Mouse (Mus musculus) stomach, postnatal 0 days (tissue): ENCODE results near the gene Olfr1337. TPM values are rescaled to one million over a fixed set of nuclear protein-coding genes. Genes with fewer than 3 reads are reported as not detected.

Experiments used
- ATAC-seq: fragments of 200-750 bp; cut with Nextera tagmentation; 2 replicates; pipeline ENCODE4 v1.8.0; 2017; ENCODE audit not compliant: low FRiP score, low TSS enrichment
- DNase-seq: peaks from one replicate; pipeline ENCODE4 v3.0.0-alpha.2; 2016; ENCODE audit warnings: low spot score
- H3K27ac ChIP-seq: fragments of 300-500 bp; sonication (generic); replicated peaks from 2 replicates; pipeline ENCODE4 v1.5.1; 2014; ENCODE audit warnings: mild to moderate bottlenecking, control low read depth
- H3K27me3 ChIP-seq: fragments of 300-500 bp; sonication (generic); 2 replicates; pipeline ENCODE4 v1.6.1; 2014; ENCODE audit warnings: low read length; ENCODE audit not compliant: control insufficient read depth, insufficient read depth
- H3K36me3 ChIP-seq: fragments of 300-500 bp; sonication (generic); 2 replicates; pipeline ENCODE4 v1.6.1; 2014; ENCODE audit warnings: low read length, mixed read lengths; ENCODE audit not compliant: control insufficient read depth, insufficient read depth
- H3K4me1 ChIP-seq: fragments of 300-500 bp; sonication (generic); replicated peaks from 2 replicates; pipeline ENCODE4 v1.6.1; 2014; ENCODE audit warnings: antibody characterized with exemption; ENCODE audit not compliant: control insufficient read depth, insufficient read depth
- H3K4me2 ChIP-seq: fragments of 300-500 bp; sonication (generic); replicated peaks from 2 replicates; pipeline ENCODE4 v1.6.1; 2014; ENCODE audit warnings: low read depth, mild to moderate bottlenecking, control low read depth, moderate library complexity
- H3K4me3 ChIP-seq: fragments of 300-500 bp; sonication (generic); 2 replicates; pipeline ENCODE4 v1.5.1; 2014; ENCODE audit warnings: low read depth, low read length, control low read depth
- H3K9ac ChIP-seq: fragments of 300-500 bp; sonication (generic); 2 replicates; pipeline ENCODE4 v1.6.1; 2014; ENCODE audit warnings: mild to moderate bottlenecking, low read length, control low read depth, mixed read lengths
- H3K9me3 ChIP-seq: fragments of 300-500 bp; sonication (generic); 2 replicates; pipeline ENCODE4 v1.6.1; 2016; ENCODE audit warnings: low read length; ENCODE audit not compliant: control insufficient read depth
- CTCF ChIP-seq: IDR thresholded peaks from 2 replicates; pipeline ENCODE4 v1.5.1; 2016; ENCODE audit warnings: antibody characterized with exemption, low read depth, mild to moderate bottlenecking, moderate library complexity
- EP300 ChIP-seq: optimal IDR thresholded peaks from 2 replicates; pipeline ENCODE3; 2016; ENCODE audit warnings: antibody characterized with exemption
- WGBS: fragments of 180-500 bp; shearing (Covaris S2); extraction: QIAGEN DNeasy Blood & Tissue Kit; methylation state at CpG from one replicate; pipeline ENCODE4 v1.1.7; 2014; 5-methylcytosine and 5-hydroxymethylcytosine counted together
- polyA plus RNA-seq: library from polyadenylated mRNA; unstranded; fragments of >200 nt; fragmentation: Nextera tagmentation; extraction: Ambion mirVana; gene quantifications from 2 replicates; pipeline ENCODE4 v1.2.1, GENCODE M21; 2015

Gene Olfr1337
- polyA plus RNA-seq, 1 experiment from 2014 or later: not detected

DNA sequence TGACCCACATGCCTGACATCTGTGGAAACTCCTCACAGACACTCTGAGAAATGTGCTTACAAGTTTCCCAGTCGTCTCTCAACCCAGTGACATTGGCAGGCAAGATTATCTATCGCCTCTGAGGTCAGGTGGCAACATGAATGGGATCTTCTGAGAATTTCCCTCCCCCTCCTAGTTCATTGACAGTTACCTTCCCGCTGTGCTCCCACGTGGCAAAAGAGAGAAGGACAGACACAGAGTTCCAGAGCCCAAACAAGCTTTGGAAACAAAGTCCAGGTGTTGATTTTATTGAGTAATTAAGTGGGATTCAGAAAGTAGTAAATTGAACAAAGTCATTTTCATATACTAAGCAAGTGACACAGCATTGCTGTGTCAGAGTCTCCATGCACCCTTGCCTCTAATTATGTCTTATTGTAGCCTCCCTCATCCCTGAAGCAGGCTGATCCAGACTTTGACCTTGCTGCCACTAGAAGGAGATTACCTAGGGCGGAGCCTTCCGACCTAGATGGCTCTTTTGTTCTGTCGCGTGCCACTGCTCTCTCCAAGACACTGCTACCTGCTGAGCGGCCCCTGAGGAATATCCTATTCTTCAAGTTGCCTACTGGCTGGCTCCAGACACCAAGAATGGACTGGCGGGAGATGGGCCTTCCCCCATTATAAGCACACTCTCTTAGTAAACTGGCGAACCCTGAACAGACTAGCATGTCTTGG, 41.2 kb downstream of the Olfr1337 start:
- H3K27me3 ChIP-seq: no peaks in the 10 kb centered on the region
- no peak overlapping the region for H3K4me3 ChIP-seq
- H3K9me3 ChIP-seq: no peaks in the 10 kb centered on the region
- no peak overlapping the region for H3K9ac ChIP-seq
- no peak for ATAC-seq
- no peak overlapping the region for H3K4me2 ChIP-seq
- no peak for DNase-seq
- no peak overlapping the region for H3K27ac ChIP-seq
- H3K36me3 ChIP-seq: no peaks in the 10 kb centered on the region
- WGBS: 12% methylated on average over 11 of the region's 11 CpGs
- H3K4me1 ChIP-seq: no peaks in the 10 kb centered on the region
- TF ChIP-seq CTCF (no peak), EP300 (no peak)

DNA sequence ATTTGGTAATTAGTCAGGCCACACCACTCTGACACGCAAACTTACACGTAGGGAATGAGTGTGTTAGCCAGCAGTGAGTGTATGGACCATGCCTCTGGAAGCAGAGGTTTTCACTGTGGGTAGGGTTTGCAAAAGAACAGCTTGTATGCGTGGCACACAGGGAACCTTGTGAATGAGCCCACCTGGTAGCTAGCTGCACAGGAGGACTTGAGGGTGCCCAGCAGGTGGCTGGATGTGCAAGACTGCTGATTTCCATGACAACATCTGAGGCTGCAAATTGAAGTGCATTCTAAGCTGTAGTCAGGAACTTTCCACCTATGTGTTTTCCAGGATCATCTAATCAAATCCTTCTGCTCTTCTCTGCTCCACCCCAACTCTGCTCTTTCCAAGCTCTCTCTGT, 42.8 kb downstream of the Olfr1337 start:
- H3K9me3 ChIP-seq: no peaks in the 10 kb centered on the region
- 65% methylated on average over 3 of the region's 3 CpGs for WGBS
- H3K27me3 ChIP-seq: no peaks in the 10 kb centered on the region
- H3K4me3 ChIP-seq: no peak overlapping the region
- no peak overlapping the region for H3K4me2 ChIP-seq
- no peaks in the 10 kb centered on the region for H3K36me3 ChIP-seq
- H3K4me1 ChIP-seq: no peaks in the 10 kb centered on the region
- no peak for ATAC-seq
- no peak overlapping the region for H3K27ac ChIP-seq
- H3K9ac ChIP-seq: no peak overlapping the region
- TF ChIP-seq CTCF: no peak
- no peak for TF ChIP-seq EP300
- DNase-seq: no peak

DNA sequence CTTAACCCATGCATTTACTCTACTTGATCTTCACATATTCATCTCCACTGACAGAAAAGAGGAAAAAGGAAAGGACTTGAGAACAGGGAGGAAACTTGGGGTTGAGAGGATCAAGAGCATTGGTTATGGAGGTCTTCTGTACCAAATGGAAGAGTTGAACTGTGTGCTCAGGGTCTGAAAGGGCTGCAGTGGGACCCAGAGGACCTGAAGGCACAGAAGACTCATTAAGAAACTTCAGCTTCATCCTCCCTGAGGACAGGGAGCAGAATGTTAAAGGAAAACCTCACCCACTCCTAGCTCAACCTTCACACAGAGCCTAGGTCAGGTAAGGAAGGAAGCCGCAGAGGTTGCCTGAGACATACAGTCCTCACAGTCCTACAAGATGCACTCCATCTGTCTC, 50.5 kb downstream of the Olfr1337 start, which contains the start of gene Olfr1339:
Olfr1339 (plus strand) TSS at position 301 of the 400 bp plus-strand sequence.
- H3K36me3 ChIP-seq: no peaks in the 10 kb centered on the region
- H3K9me3 ChIP-seq: no peaks in the 10 kb centered on the region
- WGBS: 100% methylated on average over 1 of the region's 1 CpGs
- H3K4me2 ChIP-seq: no peak within 1 kb of the TSS
- TF ChIP-seq EP300 (no peak), CTCF (no peak)
- no peak within 1 kb of the TSS for H3K27ac ChIP-seq
- no peak within 1 kb of the TSS for H3K4me3 ChIP-seq
- ATAC-seq (no peak), DNase-seq (no peak)
- no peaks in the 10 kb centered on the region for H3K27me3 ChIP-seq
- no peak within 1 kb of the TSS for H3K9ac ChIP-seq
- H3K4me1 ChIP-seq: no peaks in the 10 kb centered on the region

Other genes with a start within 250 kb of the Olfr1337 start
- 41.3 and 42.7 TPM in 2 replicates for gene Tmem125, start 238.5 kb downstream of the Olfr1337 start, polyA plus RNA-seq
- 1.2 and 1.3 TPM in 2 replicates for gene Cfap57, start 161.8 kb downstream of the Olfr1337 start, polyA plus RNA-seq
- gene Ebna1bp2, start 161.8 kb downstream of the Olfr1337 start, polyA plus RNA-seq: 90.4 and 94.5 TPM in 2 replicates
- gene Olfr62, start 123.6 kb downstream of the Olfr1337 start, polyA plus RNA-seq: not detected in 2 replicates
- not detected in 2 replicates for gene Olfr1342, start 89.8 kb downstream of the Olfr1337 start, polyA plus RNA-seq
- gene Olfr1341, start 79.1 kb downstream of the Olfr1337 start, polyA plus RNA-seq: not detected in 2 replicates
- not detected in 2 replicates for gene Olfr1340, start 62.4 kb downstream of the Olfr1337 start, polyA plus RNA-seq
- not detected in 2 replicates for gene Olfr1339, start 50.4 kb downstream of the Olfr1337 start, polyA plus RNA-seq
- not detected in 2 replicates for gene Olfr1338, start 23.8 kb downstream of the Olfr1337 start, polyA plus RNA-seq
- not detected in 2 replicates for gene Olfr1335, start 27.4 kb upstream of the Olfr1337 start, polyA plus RNA-seq
- gene Olfr1333, start 53.7 kb upstream of the Olfr1337 start, polyA plus RNA-seq: not detected in 2 replicates
- gene Olfr1331, start 82.1 kb upstream of the Olfr1337 start, polyA plus RNA-seq: not detected in 2 replicates
- gene Olfr1330, start 106.0 kb upstream of the Olfr1337 start, polyA plus RNA-seq: 0.02 TPM in 1 of 2 replicates, not detected in the other
- not detected in 2 replicates for gene Olfr1329, start 134.9 kb upstream of the Olfr1337 start, polyA plus RNA-seq
- gene Olfr1328, start 156.0 kb upstream of the Olfr1337 start, polyA plus RNA-seq: not detected in 2 replicates
- gene Lao1, start 179.0 kb upstream of the Olfr1337 start, polyA plus RNA-seq: 0.08 and 0.27 TPM in 2 replicates